In genomic region chr11:74283436-74283835, GRCm38 (mm10) we compare ENCODE assay signal across 37 mouse cellular contexts. TPM values are rescaled to one million over a fixed set of nuclear protein-coding genes. Genes with fewer than 3 reads are reported as not detected.
"Had no signal": no experiment of that assay in that cellular context is flagged by ENCODE, and none has a peak within 500 bp of the region (broad histone marks: within the 10 kb centered on the region; RNA-seq: fewer than 3 reads in every experiment).

TSS of gene Olfr59 (plus strand) at chr11:74283736.

- ATAC-seq: forebrain, embryonic 13.5 days; forebrain, embryonic 14.5 days; forebrain, embryonic 15.5 days; forebrain, embryonic 16.5 days; forebrain, postnatal 0 days had no signal

- H3K4me2 ChIP-seq: embryonic facial prominence, embryonic 12.5 days; embryonic facial prominence, embryonic 13.5 days; embryonic facial prominence, embryonic 15.5 days; forebrain, embryonic 12.5 days; forebrain, embryonic 13.5 days; forebrain, embryonic 15.5 days had no signal

- H3K27ac ChIP-seq: embryonic facial prominence, embryonic 10.5 days; embryonic facial prominence, embryonic 12.5 days; embryonic facial prominence, embryonic 13.5 days; embryonic facial prominence, embryonic 15.5 days; forebrain, embryonic 10.5 days; forebrain, embryonic 12.5 days; forebrain, embryonic 13.5 days; forebrain, embryonic 15.5 days; gastrocnemius, adult 2 months; heart, adult 2 months had no signal

- H3K9ac ChIP-seq: embryonic facial prominence, embryonic 12.5 days; embryonic facial prominence, embryonic 13.5 days; embryonic facial prominence, embryonic 15.5 days; forebrain, embryonic 12.5 days; forebrain, embryonic 13.5 days; forebrain, embryonic 15.5 days; forebrain, postnatal 0 days had no signal

- H3K4me1 ChIP-seq: embryonic facial prominence, embryonic 10.5 days; embryonic facial prominence, embryonic 12.5 days; embryonic facial prominence, embryonic 13.5 days; embryonic facial prominence, embryonic 15.5 days; forebrain, embryonic 10.5 days; forebrain, embryonic 12.5 days; forebrain, embryonic 13.5 days; forebrain, embryonic 15.5 days had no signal

- H3K9me3 ChIP-seq: embryonic facial prominence, embryonic 15.5 days; forebrain, embryonic 15.5 days had no signal

- H3K27me3 ChIP-seq: embryonic facial prominence, embryonic 12.5 days; embryonic facial prominence, embryonic 13.5 days; embryonic facial prominence, embryonic 15.5 days; forebrain, embryonic 12.5 days; forebrain, embryonic 13.5 days; forebrain, embryonic 15.5 days had no signal

- DNase-seq: cerebellum, adult 9-11 months; cerebellum, postnatal 10 days; cerebellum, postnatal 14 days; cerebellum, postnatal 25 days; cerebellum, postnatal 36 days; embryo, embryonic 11 days; forebrain, postnatal 0 days; gastrocnemius, adult 2 months; gastrocnemius, postnatal 10 days; gastrocnemius, postnatal 14 days; gastrocnemius, postnatal 25 days; gastrocnemius, postnatal 36 days; heart, adult 2 months had no signal

- H3K36me3 ChIP-seq: embryonic facial prominence, embryonic 10.5 days; embryonic facial prominence, embryonic 12.5 days; embryonic facial prominence, embryonic 13.5 days; embryonic facial prominence, embryonic 15.5 days; forebrain, embryonic 10.5 days; forebrain, embryonic 12.5 days; forebrain, embryonic 15.5 days had no signal

- H3K4me3 ChIP-seq: embryonic facial prominence, embryonic 10.5 days; embryonic facial prominence, embryonic 12.5 days; embryonic facial prominence, embryonic 13.5 days; embryonic facial prominence, embryonic 15.5 days; erythroblast, embryonic 14.5 days; forebrain, embryonic 10.5 days; forebrain, embryonic 12.5 days; forebrain, embryonic 13.5 days; forebrain, embryonic 15.5 days; gastrocnemius, adult 2 months; heart, adult 2 months had no signal

RNA-seq across cellular contexts. Expression of gene Olfr59, which starts in this region (rescaled TPM):
- total RNA-seq: common myeloid progenitor, adult 5-6 weeks; forebrain, postnatal 0 days; gastrocnemius, adult 18-20 months; gastrocnemius, adult 2 months; gastrocnemius, adult 8-10 months; gastrocnemius, postnatal 10 days; gastrocnemius, postnatal 14 days; gastrocnemius, postnatal 25 days; gastrocnemius, postnatal 36 days; gastrocnemius, postnatal 4 days; granulocyte monocyte progenitor cell, adult 5-6 weeks; heart, adult 18-20 months; heart, adult 2 months; heart, adult 8-10 months had no signal
- polyA plus RNA-seq: cortical plate, adult 2 months; embryonic facial prominence, embryonic 10.5 days; embryonic facial prominence, embryonic 11.5 days; embryonic facial prominence, embryonic 12.5 days; embryonic facial prominence, embryonic 13.5 days; embryonic facial prominence, embryonic 14.5 days; erythroblast, embryonic 14.5 days; forebrain, embryonic 10.5 days; forebrain, embryonic 11.5 days; forebrain, embryonic 12.5 days; forebrain, embryonic 13.5 days; forebrain, embryonic 14.5 days; forebrain, embryonic 15.5 days; forebrain, embryonic 16.5 days; forebrain, postnatal 0 days; frontal cortex, adult 2 months; gonadal fat pad, adult 2 months; heart, adult 2 months had no signal
